Mouse (Mus musculus) thymus, adult 2 months (tissue): ENCODE measurements around the gene Fbxw9.

ENCODE experiments used
- CTCF ChIP-seq: fragments of 200-500 bp; IDR thresholded peaks from 2 replicates; pipeline ENCODE4 v1.5.1; 2012; ENCODE audit warnings: mild to moderate bottlenecking, control low read depth, low read length, moderate library complexity, borderline replicate concordance; ENCODE audit not compliant: control insufficient read depth, poor library complexity, insufficient read depth; ENCODE audit errors: extremely low read depth
- POLR2A ChIP-seq: fragments of 200-500 bp; IDR thresholded peaks from 2 replicates; pipeline ENCODE4 v1.6.1; 2012; ENCODE audit warnings: mild to moderate bottlenecking, low read length, control low read depth, moderate library complexity; ENCODE audit not compliant: control insufficient read depth, poor library complexity, insufficient read depth; ENCODE audit errors: extremely low read depth

DNA sequence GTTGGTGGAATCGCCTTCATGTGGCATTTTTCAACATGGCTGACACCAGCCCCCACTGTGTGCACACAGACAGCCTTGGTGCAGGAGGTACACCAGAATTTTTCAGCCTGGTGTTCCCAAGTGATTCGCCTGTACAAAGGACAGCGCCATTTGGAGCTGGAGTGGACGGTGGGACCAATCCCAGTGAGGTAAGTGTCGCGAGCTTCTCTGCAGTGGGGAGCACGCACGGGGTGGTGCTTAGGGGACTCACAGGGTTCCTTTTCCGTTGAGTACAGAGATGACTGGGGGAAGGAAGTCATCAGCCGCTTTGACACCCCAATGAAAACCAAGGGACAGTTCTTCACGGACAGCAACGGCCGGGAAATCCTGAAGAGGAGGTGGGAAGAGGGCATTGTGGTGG is 35.2 kb downstream of the Fbxw9 start:
- no peak for TF ChIP-seq CTCF
- TF ChIP-seq POLR2A, result no peak
